Mouse (Mus musculus) cerebellum, adult 9-10 months (tissue): ENCODE data around the gene Cnn3.

Experiments used
- DNase-seq: peaks from one replicate; pipeline ENCODE4 v3.0.0; 2022

Gene Cnn3

DNA sequence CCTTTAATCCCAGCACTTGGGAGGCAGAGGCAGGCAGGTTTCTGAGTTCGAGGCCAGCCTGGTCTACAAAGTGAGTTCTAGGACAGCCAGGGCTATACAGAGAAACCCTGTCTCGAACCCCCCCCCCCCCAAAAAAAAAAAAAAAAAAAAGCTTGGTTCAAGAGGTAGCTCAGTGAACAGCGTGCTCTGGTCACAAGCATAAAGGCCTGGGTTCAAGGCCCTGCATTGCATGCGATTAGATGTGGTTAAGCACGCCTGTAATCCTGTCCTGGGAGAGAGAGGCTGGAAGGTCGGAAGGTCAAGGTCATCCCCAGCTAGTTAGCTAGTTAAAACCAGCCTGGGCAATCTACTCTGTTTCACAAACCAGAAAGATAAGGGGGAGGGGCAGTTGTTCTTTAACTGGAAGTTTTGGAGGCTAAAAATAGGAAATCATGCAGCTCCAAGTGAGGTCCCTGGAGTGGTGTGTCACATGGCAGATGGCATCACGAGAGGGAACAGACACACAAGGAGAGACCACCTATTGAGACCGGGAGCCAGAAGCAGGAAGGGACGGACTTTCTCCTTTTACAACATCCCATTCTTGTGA is 7.4 kb upstream of the Cnn3 start:
- no peak for DNase-seq

DNA sequence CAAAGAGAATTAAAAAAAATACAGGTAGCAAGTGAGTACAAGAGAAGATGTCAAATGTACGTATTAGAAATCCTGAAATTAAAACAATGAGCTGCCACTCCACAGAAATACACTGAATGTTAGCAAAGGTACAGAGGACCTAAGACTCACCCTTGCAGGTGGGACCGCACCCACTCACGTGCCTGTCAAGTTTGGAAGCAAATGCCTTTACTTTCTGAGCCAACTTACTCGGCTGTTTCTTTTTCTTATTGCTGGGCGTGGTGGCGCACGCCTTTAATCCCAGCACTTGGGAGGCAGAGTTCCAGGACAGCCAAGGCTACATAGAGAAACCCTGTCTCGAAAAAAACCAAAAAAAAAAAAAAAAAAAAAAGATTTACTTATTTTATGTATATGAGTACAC is 3.9 kb upstream of the Cnn3 start:
- no peak for DNase-seq

DNA sequence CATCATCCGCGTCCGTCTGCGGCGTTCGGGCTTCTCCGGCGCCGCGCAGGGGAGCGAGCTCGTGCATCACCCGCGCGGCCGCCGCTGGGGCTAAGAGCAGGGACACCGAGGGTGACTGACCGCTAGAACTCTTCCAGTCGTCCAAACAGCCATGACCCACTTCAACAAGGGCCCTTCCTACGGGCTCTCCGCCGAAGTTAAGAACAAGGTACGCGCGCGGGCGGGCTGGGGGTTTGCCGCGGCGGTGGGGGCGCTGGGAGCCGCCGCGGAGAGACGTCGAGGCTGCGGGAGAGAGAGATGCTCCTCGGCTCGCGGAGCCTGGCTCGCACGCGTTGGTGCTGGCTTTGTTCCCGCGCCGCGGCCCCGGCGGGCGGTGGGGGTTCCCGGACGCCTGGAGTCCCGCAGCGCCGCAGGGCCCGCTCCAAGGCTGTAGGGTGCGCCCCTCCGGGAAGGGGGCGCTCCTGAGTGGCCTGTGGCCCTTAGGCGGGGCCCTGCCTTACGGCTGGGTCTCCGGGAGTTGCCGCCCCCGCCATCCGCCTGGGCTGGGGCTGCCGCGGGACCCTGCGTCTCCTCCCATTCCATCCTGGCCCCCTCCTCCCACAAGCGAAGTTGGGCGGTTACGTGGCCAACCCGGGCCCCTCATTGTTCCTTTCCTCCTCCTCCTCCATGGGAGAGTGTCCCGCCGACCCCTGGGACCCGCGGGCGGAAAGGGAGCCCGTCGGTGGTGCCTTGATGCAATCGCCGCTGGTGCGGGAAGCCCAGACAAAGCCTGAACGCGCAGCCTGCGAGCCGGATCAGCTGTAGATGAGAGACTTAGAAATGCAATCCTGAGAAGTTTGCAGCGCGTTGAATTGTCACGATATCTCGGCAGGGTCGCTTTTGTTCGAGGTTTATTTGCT is 573 bp downstream of the Cnn3 start:
- DNase-seq, result peak; percentile 52

- peak; percentile 36 for DNase-seq
Measured at GRCm38 (mm10) chr3:121427520-121427908, 1.2 kb downstream of the Cnn3 start.

DNA sequence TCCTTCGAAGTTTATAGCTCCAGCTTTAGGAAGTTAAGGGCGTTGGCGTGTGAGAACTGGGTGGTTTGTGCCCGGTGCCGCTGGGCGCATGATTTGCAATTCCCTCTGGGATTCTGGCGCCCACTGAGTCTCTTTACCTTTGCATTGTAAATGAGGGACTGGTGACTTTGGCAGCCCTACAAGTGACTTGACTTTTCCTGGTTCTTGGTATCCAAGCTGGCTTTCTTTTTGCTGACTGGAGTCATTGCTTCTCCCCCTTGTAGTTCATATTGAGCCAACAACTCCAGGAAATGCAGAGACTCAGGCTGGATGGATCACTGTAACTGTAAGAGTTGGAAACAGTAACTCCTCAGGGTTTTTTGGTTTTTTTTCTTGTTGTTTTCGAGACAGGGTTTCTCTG is 1.9 kb downstream of the Cnn3 start:
- DNase-seq, result peak; percentile 13

GRCm38 (mm10) chr3:121428696-121429259 is 2.5 kb downstream of the Cnn3 start:
- DNase-seq, result no peak

DNA sequence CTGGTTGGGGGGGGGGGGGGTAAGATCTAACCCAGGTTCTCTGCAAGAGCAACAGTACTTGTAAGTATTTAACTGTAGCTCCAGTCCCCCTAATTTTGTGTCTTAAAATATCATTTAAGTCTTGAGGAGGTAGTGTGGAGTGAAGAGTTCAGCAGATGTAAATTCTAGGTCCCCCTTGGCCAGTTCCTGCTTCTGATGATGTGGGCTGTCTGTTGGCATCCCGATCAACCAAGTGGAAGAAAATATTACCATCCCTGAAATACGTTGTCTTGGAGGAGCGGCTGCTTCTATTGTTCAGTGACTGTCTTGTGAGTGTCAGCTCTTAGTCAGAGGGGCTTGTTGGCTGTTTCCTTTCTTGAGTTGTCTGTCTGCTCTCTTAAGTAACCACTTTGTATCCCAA is 3.2 kb downstream of the Cnn3 start:
- DNase-seq, result no peak

- DNase-seq, result no peak
Measured at GRCm38 (mm10) chr3:121430289-121430936, 4.1 kb downstream of the Cnn3 start.

DNA sequence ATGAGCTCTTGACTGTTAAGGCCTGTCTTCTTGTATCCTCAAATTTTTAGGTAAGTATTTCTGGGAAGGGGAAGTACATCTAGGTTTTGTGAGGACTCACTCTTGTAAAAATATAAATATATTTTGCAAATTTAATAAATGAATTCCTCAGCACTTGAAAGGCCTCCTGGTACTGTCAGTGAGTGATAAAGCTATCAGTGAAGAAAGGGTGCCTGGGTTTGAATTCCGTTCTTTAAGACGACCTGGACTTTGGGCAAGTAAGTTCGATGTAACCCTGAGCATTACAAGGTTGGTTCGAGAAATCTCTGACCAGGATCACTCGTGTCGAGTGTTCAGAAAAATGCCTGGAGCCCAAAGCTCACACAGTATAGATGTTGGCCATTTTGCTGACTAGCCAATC is 7.1 kb downstream of the Cnn3 start:
- DNase-seq, result no peak

- no peak for DNase-seq
Measured at GRCm38 (mm10) chr3:121433968-121434533, 7.8 kb downstream of the Cnn3 start.

GRCm38 (mm10) chr3:121435296-121435695 is 9.0 kb downstream of the Cnn3 start:
- no peak for DNase-seq

DNA sequence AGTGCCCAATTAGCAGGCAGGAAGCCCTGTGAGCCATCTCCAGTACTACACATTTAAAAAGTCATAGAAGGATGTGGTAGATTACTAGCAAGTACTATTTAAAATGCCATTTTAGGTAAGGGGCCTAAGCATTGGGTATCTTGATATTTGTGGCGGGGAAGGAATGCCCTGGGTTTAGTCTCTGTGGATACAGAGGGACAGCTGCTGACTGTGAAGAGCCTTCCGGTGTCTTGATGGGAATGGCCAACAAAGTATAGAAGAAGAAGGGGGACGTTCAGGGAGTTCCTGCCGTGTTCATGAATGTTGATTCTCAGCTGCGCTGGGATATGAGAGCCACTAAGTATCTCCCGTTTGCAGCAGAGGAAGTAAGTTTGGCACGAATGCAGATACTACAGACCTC is 10.8 kb downstream of the Cnn3 start:
- no peak for DNase-seq

GRCm38 (mm10) chr3:121437996-121438395 is 11.7 kb downstream of the Cnn3 start:
- no peak for DNase-seq

DNA sequence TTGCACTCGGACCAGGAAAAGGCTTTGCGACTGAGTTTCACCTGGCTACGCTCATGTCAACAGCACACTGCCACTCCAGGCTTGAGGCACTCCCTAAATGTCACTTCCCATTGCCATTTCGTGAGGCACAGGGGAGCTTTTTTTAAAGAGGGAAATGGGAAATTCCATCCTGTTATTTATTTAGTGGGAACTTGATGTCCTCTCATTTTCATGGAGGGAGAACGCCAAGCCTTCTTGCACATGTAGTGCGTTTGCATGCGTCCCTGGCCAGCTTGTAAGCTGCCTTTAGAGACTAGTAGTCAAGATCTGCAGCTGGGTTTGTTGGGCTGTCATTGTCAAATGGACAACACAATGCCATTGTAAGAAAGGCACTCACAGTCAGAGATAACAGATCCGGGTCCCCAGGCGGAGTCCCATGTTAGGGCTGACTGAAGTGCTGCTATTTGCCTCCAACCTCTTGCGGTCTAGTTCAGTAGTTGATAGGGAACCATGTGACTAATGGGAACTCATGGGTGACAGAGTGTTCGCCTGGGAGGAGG is 13.4 kb downstream of the Cnn3 start:
- no peak for DNase-seq

DNA sequence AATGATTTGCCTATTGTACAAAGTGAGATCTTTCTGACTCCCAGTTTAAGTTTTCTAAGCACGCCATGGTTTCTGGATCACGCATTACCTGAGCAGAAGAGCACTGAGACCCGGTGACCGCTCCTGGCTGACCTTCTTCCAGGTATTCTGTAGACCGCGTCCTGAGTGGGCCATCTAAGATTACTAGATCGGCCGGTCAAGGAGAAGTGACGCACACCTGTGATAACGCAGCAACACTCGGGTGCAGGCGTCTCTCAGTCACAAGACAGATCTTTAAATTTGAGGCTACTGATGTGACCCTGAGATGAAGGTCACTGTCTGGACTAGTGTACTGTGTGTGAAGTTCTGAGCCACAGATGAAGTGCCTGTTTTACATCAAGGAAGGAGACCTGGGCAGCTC is 15.2 kb downstream of the Cnn3 start:
- no peak for DNase-seq

DNA sequence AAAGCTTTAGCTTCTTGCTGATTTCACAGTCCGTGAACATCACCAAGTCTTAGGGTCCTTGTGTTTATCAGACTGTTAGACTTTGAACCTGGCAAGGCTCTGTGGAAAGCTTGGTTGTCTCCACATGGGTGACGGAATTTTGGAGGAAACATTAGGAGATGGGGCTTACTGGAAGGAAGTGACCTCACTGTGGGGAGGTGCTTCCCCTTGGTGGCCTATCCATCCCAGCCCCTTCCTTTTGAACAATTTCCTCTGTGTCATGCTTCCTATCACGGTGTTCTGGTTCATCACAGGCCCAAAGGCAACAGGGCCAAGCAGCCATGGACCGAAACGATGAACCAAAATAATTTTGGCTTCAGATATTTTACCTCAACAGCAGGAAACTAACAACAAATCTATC is 16.0 kb downstream of the Cnn3 start:
- no peak for DNase-seq

DNA sequence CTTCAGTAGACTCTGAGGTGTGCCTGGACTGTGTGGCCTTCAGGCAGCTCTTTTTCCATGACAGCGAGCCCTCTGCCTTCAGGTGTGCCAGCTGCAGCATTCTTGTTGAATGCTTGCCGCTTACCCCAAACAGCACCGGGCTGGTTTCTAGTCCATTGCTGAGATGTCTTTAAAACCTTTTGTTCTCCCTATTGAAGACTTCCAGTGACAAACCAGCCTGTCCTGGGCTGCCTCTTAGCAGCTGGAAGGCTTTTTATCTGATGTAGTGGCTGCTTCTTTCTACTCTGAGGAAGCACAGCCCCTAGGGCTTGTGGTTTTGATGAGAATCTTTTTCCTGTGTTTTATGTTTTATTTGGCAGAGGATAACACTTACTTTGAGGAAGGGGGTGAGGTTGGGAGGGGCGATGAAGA is 17.6 kb downstream of the Cnn3 start:
- DNase-seq, result no peak

DNA sequence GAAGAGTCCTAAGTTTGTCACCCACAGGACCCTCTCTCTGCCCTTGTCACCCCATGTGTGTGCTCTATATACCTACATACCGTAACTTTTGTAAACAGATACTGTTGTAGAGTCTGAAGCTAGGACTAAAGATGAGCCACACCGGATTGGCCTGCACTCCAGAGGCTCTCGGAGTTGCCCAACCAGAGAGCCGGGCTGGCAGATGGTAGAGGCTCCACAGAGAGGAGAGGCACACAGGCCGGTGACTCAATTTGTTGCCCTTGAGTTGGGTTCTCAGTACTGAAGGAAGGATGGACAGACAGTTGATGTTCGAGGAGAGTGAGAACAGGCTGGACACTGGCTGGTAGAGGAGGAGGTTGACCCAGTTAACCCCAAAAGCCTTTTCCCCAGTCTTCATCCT is 18.1 kb downstream of the Cnn3 start:
- no peak for DNase-seq

GRCm38 (mm10) chr3:121446454-121446853 is 20.2 kb downstream of the Cnn3 start:
- DNase-seq, result no peak

DNA sequence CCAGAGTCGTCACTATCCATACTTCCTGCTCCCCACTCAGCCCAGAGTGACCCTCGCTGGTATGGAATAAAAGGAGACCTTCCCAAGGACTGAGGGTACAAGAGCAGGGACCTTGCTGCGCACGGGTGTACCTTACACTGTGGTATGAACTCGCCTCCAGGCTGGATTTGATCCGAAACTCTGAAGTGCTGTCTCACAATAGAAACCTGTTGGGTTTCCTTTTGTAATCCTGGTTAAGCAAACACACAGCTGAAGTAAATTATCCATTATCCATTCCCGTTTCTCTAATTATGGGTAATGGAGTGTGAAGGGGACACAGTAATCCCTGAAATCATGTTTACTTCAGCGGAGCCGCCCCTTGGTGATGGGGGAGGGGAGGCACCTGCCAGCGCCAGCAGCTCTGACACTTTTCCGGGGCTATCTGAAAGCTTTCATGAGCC is 21.8 kb downstream of the Cnn3 start:
- no peak for DNase-seq

DNA sequence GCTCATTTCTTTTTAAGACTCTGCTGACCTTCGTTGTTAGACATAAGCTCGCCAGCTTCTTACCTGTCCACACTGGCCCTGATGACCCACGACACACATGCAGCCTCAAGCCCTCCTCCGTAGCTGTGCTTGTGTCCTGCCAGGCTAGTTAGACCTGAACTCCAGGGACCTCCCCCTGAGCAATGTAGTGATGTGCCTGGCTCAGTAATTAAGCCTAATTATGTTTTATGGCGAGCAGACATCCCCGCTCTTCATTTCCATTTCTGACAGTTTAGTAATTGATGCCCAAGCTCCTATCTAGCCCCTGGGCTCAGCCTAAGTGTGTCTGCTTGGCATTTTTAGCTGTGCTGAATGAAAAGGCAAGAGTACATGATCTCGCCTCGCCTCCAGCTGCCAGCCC is 22.3 kb downstream of the Cnn3 start:
- DNase-seq, result no peak

- no peak for DNase-seq
Measured at GRCm38 (mm10) chr3:121449527-121449926, 23.2 kb downstream of the Cnn3 start.

GRCm38 (mm10) chr3:121451404-121451803 is 25.1 kb downstream of the Cnn3 start:
- no peak for DNase-seq
